Mouse (Mus musculus) limb, embryonic 13.5 days (tissue): ENCODE results near the gene Cdh26. TPM values are rescaled to one million over a fixed set of nuclear protein-coding genes. Genes with fewer than 3 reads are reported as not detected.

ENCODE experiments used
- ATAC-seq: fragments of 200-750 bp; cut with Nextera tagmentation; 2 replicates; pipeline ENCODE4 v1.8.0; 2017; ENCODE audit warnings: low read depth, moderate number of reproducible peaks, moderate TSS enrichment; ENCODE audit not compliant: low FRiP score
- H3K27ac ChIP-seq: fragments of 300-500 bp; sonication (generic); 2 replicates; pipeline ENCODE4 v1.5.1; 2015; ENCODE audit warnings: inconsistent platforms, mild to moderate bottlenecking, moderate library complexity
- H3K27me3 ChIP-seq: fragments of 300-500 bp; sonication (generic); 2 replicates; pipeline ENCODE4 v1.6.1; 2015; ENCODE audit warnings: mild to moderate bottlenecking, inconsistent platforms
- H3K36me3 ChIP-seq: fragments of 300-500 bp; sonication (generic); 2 replicates; pipeline ENCODE4 v1.6.1; 2015; ENCODE audit warnings: inconsistent platforms, mild to moderate bottlenecking, moderate library complexity
- H3K4me1 ChIP-seq: fragments of 300-500 bp; sonication (generic); 2 replicates; pipeline ENCODE4 v1.6.1; 2015; ENCODE audit warnings: inconsistent platforms
- H3K4me2 ChIP-seq: fragments of 300-500 bp; sonication (generic); replicated peaks from 2 replicates; pipeline ENCODE4 v1.6.1; 2015; ENCODE audit warnings: inconsistent platforms, mild to moderate bottlenecking, moderate library complexity
- H3K4me3 ChIP-seq: fragments of 300-500 bp; sonication (generic); 2 replicates; pipeline ENCODE4 v1.5.1; 2015; ENCODE audit warnings: moderate library complexity, mild to moderate bottlenecking, inconsistent platforms
- H3K9ac ChIP-seq: fragments of 300-500 bp; sonication (generic); 2 replicates; pipeline ENCODE4 v1.6.1; 2015; ENCODE audit warnings: mild to moderate bottlenecking, inconsistent platforms
- H3K9me3 ChIP-seq: fragments of 300-500 bp; sonication (generic); 2 replicates; pipeline ENCODE4 v1.6.1; 2016; ENCODE audit warnings: inconsistent platforms
- WGBS: fragments of 180-500 bp; shearing (Covaris S2); methylation state at CpG from one replicate; pipeline ENCODE4 v1.1.7; 2015; 5-methylcytosine and 5-hydroxymethylcytosine counted together
- polyA plus RNA-seq: library from polyadenylated mRNA; unstranded; fragments of >200 nt; fragmentation: Nextera tagmentation; extraction: Ambion mirVana; gene quantifications from 2 replicates; pipeline ENCODE4 v1.2.1, GENCODE M21; 2015

The Cdh26 gene
- polyA plus RNA-seq, result 0.13 and 0.42 TPM in 2 replicates

DNA sequence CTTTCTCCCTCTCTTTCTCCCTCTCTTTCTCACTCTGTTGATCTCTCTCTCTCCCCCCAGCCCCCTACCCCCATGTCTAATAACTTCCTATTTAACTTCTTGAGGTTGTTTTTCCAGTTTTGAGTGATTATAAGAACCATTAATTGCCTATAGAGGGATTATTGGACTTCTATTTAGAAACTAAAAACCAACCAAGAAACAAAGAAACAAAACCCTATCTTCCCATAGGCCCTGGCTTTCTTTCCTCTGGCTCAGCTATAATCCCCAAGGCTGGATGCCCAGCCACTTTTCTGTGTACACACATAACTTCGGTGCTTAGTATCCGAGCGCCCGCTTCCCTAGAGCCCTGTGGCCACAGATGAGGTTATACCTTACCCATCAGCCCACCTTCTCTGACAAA, at the start of gene Cdh26:
TSS of gene Cdh26 (plus strand) at position 301 of the 400 bp plus-strand sequence.
- Histone ChIP-seq H3K27ac (no peak within 1 kb of the TSS), H3K27me3 (peaks cover 9% of the 10 kb centered on the region), H3K4me2 (no peak within 1 kb of the TSS), H3K36me3 (no peaks in the 10 kb centered on the region), H3K9ac (no peak within 1 kb of the TSS), H3K4me1 (peaks cover 30% of the 10 kb centered on the region), H3K4me3 (no peak within 1 kb of the TSS), H3K9me3 (no peaks in the 10 kb centered on the region)
- WGBS, result 85% methylated on average over 4 of the region's 4 CpGs
- ATAC-seq, result no peak

DNA sequence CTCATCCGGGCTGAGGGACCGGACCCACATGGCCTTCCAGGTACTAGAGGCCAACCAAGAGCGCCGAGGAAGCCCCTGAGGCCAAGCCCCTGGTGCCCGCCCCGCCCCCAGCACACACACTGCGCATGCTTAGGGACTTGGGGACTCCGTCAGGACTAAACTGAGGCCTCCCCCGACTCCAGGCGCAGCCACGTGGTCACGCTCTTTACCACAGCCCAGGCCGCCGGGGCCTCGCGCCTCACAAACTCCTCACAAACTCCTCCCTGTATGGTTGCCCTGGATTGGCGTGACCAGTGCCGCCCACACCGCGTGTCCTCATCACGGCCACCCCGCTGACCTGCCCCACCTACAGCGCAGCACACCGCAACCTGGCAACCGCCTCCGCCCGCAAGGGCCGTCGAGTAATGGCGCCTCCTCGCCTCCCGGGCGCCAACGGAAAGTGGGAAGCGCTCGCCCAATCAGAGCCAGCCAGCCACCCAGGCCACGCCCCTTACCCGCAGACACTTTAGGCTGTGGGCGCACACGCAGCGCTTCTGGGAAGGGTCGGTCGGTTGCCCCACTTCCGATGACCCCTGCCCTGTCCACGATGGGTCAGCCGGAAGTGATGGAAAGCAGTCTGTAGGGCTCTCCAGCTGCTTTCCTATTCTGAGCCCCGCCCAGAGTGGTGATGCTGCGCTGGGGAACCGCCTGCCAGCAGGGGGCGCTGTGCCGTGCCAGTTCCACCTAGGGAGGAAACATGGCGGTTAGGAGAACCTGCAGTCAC, 23.1 kb upstream of the Cdh26 start, which contains the start of gene Sycp2:
TSS of gene Sycp2 (minus strand) at position 633 of the 763 bp plus-strand sequence.
- peaks cover 7% of the 10 kb centered on the region for H3K27me3 ChIP-seq
- peaks cover 5% of the 10 kb centered on the region; the same call in 1 of the 2 replicates for H3K4me1 ChIP-seq
- no peaks in the 10 kb centered on the region for H3K9me3 ChIP-seq
- no peak within 1 kb of the TSS for H3K4me3 ChIP-seq
- ATAC-seq, result peak; percentile 48
- H3K9ac ChIP-seq, result no peak within 1 kb of the TSS
- 81% methylated on average over 52 of the region's 52 CpGs for WGBS
- no peak within 1 kb of the TSS for H3K4me2 ChIP-seq
- H3K36me3 ChIP-seq, result no peaks in the 10 kb centered on the region
- no peak within 1 kb of the TSS for H3K27ac ChIP-seq

DNA sequence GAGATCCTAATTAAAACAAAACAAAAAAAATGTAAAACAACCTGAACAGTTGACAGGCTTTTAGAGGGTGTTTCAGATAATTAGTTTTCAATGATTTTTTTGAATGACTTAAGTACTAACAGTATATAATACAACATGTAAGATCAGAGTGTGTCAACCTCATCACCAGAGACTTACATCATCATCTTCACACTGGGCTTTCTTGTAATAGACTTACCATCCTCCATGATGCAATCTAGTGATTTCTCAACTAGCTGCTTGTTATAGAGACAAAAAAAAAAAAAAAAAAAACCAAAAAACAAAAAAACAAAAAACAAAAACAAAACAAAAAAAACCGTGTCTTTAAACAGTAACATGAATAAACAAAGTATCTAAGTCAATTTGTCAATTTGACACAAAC, 21.3 kb upstream of the Cdh26 start:
- Histone ChIP-seq H3K4me3 (no peak overlapping the region), H3K27ac (no peak overlapping the region), H3K36me3 (no peaks in the 10 kb centered on the region)

DNA sequence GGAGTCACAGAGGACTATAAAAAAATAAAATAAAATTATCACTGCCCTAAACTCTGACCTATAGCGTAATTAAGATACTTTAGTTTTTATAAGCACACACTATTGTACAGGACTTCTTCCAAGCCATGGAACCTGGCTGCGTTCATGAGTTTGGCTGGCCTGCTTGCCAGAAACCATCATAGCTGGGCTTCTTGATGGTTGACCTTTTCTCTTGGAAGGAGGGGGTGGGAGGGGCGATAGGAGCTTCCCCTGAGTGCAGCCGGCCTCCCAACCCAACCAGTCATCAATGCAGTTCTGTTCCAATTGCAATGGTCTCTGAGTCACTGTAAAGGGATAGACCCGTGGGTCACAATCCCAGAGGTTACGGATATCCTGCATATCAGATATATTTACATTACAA, 20.0 kb upstream of the Cdh26 start:
- H3K4me3 ChIP-seq, result no peak overlapping the region
- H3K9me3 ChIP-seq, result no peaks in the 10 kb centered on the region
- no peak overlapping the region for H3K4me2 ChIP-seq
- no peak overlapping the region for H3K9ac ChIP-seq
- no peaks in the 10 kb centered on the region for H3K36me3 ChIP-seq
- no peak overlapping the region for H3K27ac ChIP-seq
- peaks cover 25% of the 10 kb centered on the region for H3K27me3 ChIP-seq
- peaks cover 23% of the 10 kb centered on the region for H3K4me1 ChIP-seq
- WGBS, result 77% methylated on average over 6 of the region's 6 CpGs
- ATAC-seq, result no peak

More for the DNA sequence above, 21.3 kb upstream of the Cdh26 start:
- Histone ChIP-seq H3K9ac (no peak overlapping the region), H3K4me1 (peaks cover 15% of the 10 kb centered on the region), H3K27me3 (peaks cover 24% of the 10 kb centered on the region), H3K9me3 (no peaks in the 10 kb centered on the region), H3K4me2 (no peak overlapping the region)
- no peak for ATAC-seq
- 52% methylated on average over 1 of the region's 1 CpGs for WGBS

DNA sequence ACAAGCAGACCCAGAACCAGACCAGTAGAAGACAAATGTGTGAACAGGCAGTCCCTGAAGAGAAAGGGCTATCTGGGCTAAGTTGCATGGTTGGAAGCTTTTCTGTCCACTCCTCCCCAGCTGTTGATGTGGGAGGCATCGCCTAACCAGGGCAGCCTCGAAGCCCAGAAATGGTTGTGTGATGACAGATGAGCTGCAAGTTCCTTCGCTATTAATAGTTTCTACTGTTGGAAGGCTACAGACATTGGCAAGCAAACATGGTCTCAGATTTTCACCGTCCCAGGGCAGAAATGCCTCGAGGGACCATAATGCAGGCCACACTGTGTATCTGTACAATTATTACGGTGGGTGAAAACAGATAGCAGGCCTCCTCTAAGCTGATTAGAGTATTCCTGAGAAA, 17.7 kb upstream of the Cdh26 start:
- Histone ChIP-seq H3K27ac (no peak overlapping the region), H3K9me3 (no peaks in the 10 kb centered on the region), H3K4me1 (peaks cover 26% of the 10 kb centered on the region), H3K4me3 (no peak overlapping the region), H3K27me3 (peaks cover 25% of the 10 kb centered on the region), H3K4me2 (0 out of 2 replicates have a peak overlapping the region, but pooled peaks have one; percentile 7), H3K9ac (no peak overlapping the region), H3K36me3 (no peaks in the 10 kb centered on the region)
- ATAC-seq, result no peak
- 64% methylated on average over 6 of the region's 6 CpGs for WGBS

DNA sequence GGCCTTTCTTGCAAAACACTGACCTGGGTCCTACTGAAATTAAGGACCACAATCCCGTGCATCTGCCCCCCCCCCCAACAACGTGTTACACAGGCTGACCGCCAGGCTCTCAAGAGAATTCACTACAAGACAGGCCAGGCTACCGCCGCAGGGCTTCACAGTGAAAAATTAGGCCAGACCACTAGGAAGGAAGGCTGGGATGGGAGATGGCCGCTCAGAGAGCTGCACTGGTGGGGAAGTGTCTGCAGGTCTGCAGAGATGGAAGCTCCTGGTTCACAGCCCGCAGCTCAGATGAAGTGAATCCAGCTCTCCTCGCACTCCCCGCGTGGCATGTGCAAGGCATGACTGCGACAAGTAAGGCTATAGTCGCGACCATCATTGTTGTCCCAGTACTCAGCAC, 17.2 kb upstream of the Cdh26 start:
- Histone ChIP-seq H3K4me3 (peak overlapping the region; percentile 70), H3K9ac (no peak overlapping the region), H3K36me3 (peaks cover 3% of the 10 kb centered on the region; the same call in 1 of the 2 replicates), H3K4me1 (peaks cover 26% of the 10 kb centered on the region), H3K27me3 (peaks cover 25% of the 10 kb centered on the region), H3K4me2 (peak overlapping the region; percentile 99), H3K9me3 (no peaks in the 10 kb centered on the region), H3K27ac (no peak overlapping the region)
- ATAC-seq, result no peak
- 63% methylated on average over 13 of the region's 13 CpGs for WGBS

DNA sequence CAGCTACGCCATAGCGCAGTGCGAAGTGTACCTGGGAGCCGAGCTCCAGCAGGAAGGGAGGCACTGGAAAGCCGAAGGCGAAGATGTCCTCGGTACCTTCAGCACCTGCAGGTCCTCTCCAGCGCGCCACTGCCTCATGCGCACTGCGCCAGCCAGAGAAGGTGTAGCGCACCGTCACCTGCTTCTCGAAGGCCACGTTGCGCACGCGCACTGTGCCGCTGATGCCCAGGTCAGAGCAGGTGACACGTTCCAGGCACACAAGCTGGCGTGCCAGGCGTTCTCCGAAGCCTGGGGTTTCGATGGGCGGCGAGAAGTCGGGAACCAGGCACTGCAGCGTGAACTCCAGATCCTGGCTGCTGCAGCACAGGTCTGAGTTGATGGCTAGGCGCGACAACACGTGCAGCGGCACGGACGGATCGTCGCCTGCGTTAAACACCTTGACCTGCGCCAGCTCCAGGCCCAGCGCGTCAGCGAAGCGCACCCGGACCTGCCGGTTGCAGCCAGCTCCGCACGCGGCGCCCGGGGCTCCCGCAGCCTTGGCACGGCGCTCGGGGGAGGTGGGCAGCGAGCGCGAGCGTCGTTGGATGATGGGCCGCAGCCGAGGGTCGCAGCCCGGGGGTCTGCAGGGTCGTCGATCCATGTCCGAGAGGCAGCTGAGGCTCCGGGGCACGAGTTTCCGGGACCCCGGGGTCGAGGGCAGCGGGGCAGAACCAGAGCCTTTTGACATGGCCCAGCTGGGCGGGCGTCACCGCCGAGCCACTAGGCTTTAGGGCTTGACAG, 16.7 kb upstream of the Cdh26 start:
- ATAC-seq, result peak; percentile 13; the same call in 1 of the 2 replicates
- Histone ChIP-seq H3K36me3 (peaks cover 4% of the 10 kb centered on the region; the same call in 1 of the 2 replicates), H3K9me3 (no peaks in the 10 kb centered on the region), H3K4me2 (peak overlapping the region; percentile 99), H3K27ac (no peak overlapping the region), H3K27me3 (peaks cover 25% of the 10 kb centered on the region), H3K4me3 (peak overlapping the region; percentile 70), H3K9ac (peak overlapping the region; percentile 73), H3K4me1 (peaks cover 26% of the 10 kb centered on the region)
- 15% methylated on average over 71 of the region's 75 CpGs for WGBS

DNA sequence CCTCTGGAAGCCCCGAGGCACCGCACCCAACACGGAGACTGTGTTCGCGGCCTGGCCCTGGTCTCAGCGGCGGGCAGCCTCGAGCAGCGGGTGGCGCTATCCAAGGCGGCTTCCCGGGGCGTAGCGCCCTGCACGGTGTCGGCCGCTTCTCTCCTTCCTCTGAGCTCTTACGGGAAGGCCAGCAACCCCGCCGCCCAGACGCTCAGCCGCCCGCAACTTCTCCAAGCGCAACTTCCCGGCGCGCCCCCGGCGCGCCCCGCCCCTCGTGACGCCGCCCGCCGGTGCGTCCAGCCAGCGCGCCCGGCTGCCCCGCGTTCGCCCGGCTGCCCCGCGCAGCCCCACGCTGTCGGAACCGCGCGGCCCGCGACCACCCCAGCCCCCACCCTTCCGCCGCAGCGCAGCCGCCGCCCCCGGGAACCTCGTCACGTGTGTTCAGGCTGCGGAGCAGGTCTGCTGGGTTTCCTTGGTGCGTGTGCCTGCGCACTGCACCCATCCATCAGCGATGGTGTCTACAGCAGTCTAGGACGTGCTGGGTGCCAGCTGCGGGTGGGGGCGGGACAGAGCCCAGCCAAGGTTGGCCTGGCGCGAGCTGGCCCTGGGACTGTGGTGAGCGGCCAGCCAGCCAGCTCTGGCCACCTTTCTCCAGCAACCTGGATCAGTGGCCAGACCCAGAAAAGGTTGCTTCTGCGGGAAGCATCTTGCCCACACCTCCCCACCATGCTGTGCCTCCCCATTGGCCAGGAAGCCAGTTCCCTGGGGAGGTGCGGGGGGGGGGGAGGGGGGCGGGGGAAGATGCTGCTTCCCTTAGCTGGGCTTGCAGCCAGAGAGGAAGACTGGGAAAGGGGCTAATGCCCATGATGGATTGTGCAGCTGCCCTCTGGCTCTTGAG, 15.8 kb upstream of the Cdh26 start, which contains the start of the genes Ppp1r3d and Fam217b:
TSS of gene Ppp1r3d (minus strand) at position 212 of the 889 bp plus-strand sequence.
TSS of gene Fam217b (plus strand) at position 264 of the 889 bp plus-strand sequence.
- H3K27ac ChIP-seq, result no peak within 1 kb of the TSS
- H3K9ac ChIP-seq, result peak within 1 kb of the TSS; percentile 73
- WGBS, result under 1% methylated on average over 72 of the region's 74 CpGs

DNA sequence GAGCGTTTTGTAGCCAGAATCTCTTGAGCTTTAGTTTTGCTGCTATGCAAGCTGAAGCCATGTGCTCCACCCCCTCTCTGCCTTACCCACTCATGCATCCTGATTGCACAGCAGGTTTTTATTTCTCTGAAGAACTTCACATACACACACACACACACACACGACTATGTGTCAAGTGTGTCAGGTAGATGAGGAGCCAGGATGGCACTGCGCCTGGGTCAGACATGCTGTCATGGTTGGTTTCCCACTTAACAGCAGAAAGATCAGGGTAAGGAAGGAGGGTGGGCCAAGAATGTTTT, 15.2 kb upstream of the Cdh26 start:
- Histone ChIP-seq H3K9me3 (no peaks in the 10 kb centered on the region), H3K4me1 (peaks cover 26% of the 10 kb centered on the region), H3K27ac (no peak overlapping the region), H3K27me3 (peaks cover 25% of the 10 kb centered on the region), H3K4me2 (peak overlapping the region; percentile 99), H3K36me3 (peaks cover 4% of the 10 kb centered on the region; the same call in 1 of the 2 replicates), H3K4me3 (peak overlapping the region; percentile 70), H3K9ac (peak overlapping the region; percentile 73; the same call in 1 of the 2 replicates)
- 32% methylated on average over 3 of the region's 3 CpGs for WGBS
- ATAC-seq, result 0 out of 2 replicates have a peak, but pooled peaks have one; percentile 39

More for the DNA sequence above, 15.8 kb upstream of the Cdh26 start, which contains the start of the genes Ppp1r3d and Fam217b:
- Histone ChIP-seq H3K9me3 (no peaks in the 10 kb centered on the region), H3K27me3 (peaks cover 25% of the 10 kb centered on the region), H3K4me3 (peak within 1 kb of the TSS; percentile 70), H3K4me2 (peak within 1 kb of the TSS; percentile 99), H3K4me1 (peaks cover 26% of the 10 kb centered on the region), H3K36me3 (peaks cover 4% of the 10 kb centered on the region; the same call in 1 of the 2 replicates)
- peak; percentile 76 for ATAC-seq

DNA sequence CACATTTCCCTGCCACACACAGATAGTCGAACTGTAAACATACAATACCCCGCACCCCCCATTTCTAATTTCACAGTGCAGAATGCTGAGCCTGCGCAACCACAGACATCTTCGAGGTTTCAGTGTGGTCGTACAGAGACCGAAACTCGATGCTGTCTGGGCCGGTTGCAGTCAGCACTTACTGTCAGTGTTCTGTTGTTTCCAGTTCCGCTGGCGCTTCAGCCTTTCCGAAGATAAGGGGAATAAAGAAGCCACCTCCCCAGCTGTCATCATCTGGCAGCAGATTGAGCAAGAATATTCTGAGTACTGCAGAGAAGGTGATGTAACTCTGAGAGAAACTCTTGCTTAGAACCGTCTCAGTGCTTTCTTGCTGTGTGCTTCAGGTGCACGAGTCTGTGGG, 13.9 kb upstream of the Cdh26 start:
- H3K4me2 ChIP-seq, result no peak overlapping the region
- H3K9ac ChIP-seq, result no peak overlapping the region
- no peak for ATAC-seq
- no peak overlapping the region for H3K27ac ChIP-seq
- no peak overlapping the region for H3K4me3 ChIP-seq
- no peaks in the 10 kb centered on the region for H3K9me3 ChIP-seq
- 72% methylated on average over 13 of the region's 13 CpGs for WGBS
- H3K36me3 ChIP-seq, result peaks cover 4% of the 10 kb centered on the region; the same call in 1 of the 2 replicates
- peaks cover 31% of the 10 kb centered on the region for H3K4me1 ChIP-seq
- H3K27me3 ChIP-seq, result peaks cover 24% of the 10 kb centered on the region

DNA sequence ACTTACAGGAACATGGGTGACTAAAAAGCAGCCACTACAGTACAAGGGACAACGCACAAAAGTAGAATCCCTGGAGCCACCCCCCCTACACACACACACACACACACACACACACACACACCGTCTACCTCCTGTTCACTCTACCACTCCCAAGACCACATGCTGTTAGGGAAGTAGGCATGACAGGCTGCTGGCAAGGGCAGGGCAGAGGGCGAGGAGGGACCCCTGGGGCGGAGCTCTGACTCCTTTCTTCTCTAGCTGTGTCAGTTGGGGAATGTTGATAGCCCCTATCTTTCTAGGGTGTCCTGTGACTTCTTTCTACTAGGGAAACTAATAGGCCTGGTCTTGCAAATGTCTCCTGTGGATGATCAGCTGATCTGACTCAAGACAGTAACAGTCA, 13.4 kb upstream of the Cdh26 start:
- Histone ChIP-seq H3K27ac (no peak overlapping the region), H3K4me2 (no peak overlapping the region), H3K4me1 (peaks cover 33% of the 10 kb centered on the region), H3K9me3 (no peaks in the 10 kb centered on the region), H3K9ac (no peak overlapping the region), H3K27me3 (peaks cover 19% of the 10 kb centered on the region), H3K4me3 (no peak overlapping the region), H3K36me3 (peaks cover 4% of the 10 kb centered on the region; the same call in 1 of the 2 replicates)
- ATAC-seq, result no peak
- 51% methylated on average over 4 of the region's 4 CpGs for WGBS
